Mouse (Mus musculus) spleen, adult 2 months (tissue): ENCODE data around the gene Hoxd8. TPM values are rescaled to one million over a fixed set of nuclear protein-coding genes. Genes with fewer than 3 reads are reported as not detected.

ENCODE experiments used
- DNase-seq, 2 experiments: peaks; one replicate each; pipeline versions ENCODE4 v3.0.0 to v3.0.0-alpha.2; 2012 to 2021; ENCODE audit warnings: low spot score in 2 of 2, low read depth in 1 of 2
- H3K27ac ChIP-seq: fragments of 200-500 bp; 2 replicates; pipeline ENCODE4 v1.5.1; 2012; ENCODE audit warnings: low read length, inconsistent platforms; ENCODE audit not compliant: insufficient read depth
- H3K27me3 ChIP-seq: fragments of 200-500 bp; 2 replicates; pipeline ENCODE4 v1.6.1; 2012; ENCODE audit warnings: mild to moderate bottlenecking, moderate library complexity, low read length, inconsistent platforms; ENCODE audit not compliant: control insufficient read depth, insufficient read depth
- H3K36me3 ChIP-seq: fragments of 200-500 bp; 2 replicates; pipeline ENCODE4 v1.6.1; 2012; ENCODE audit warnings: mild to moderate bottlenecking, low read length, inconsistent platforms; ENCODE audit not compliant: control insufficient read depth, insufficient read depth
- H3K4me1 ChIP-seq: fragments of 200-500 bp; 2 replicates; pipeline ENCODE4 v1.6.1; 2011; ENCODE audit warnings: inconsistent platforms; ENCODE audit not compliant: control insufficient read depth, insufficient read depth, insufficient read length
- H3K4me3 ChIP-seq: fragments of 200-500 bp; 2 replicates; pipeline ENCODE4 v1.5.1; 2011; ENCODE audit warnings: mild to moderate bottlenecking, inconsistent platforms; ENCODE audit not compliant: insufficient read depth, insufficient read length; ENCODE audit errors: extremely low read depth
- CTCF ChIP-seq: fragments of 200-500 bp; IDR thresholded peaks from 2 replicates; pipeline ENCODE4 v1.5.1; 2011; ENCODE audit warnings: mild to moderate bottlenecking, inconsistent platforms; ENCODE audit not compliant: insufficient read depth, insufficient read length, insufficient replicate concordance; ENCODE audit errors: extremely low read depth
- POLR2A ChIP-seq: fragments of 200-500 bp; IDR thresholded peaks from 2 replicates; pipeline ENCODE4 v1.6.1; 2011; ENCODE audit warnings: low read depth, low read length, inconsistent platforms
- WGBS: fragments of 180-500 bp; shearing (Covaris S2); methylation state at CpG from one replicate; pipeline ENCODE4 v1.1.7; 2018; 5-methylcytosine and 5-hydroxymethylcytosine counted together
- polyA plus RNA-seq: library from polyadenylated mRNA; depleted of rRNA; stranded (reverse); fragments of >200 nt; gene quantifications from 2 replicates; pipeline ENCODE4 v1.2.3, GENCODE M21; 2012

Hoxd8 gene
- polyA plus RNA-seq, 1 experiment, result 0.32 TPM

DNA sequence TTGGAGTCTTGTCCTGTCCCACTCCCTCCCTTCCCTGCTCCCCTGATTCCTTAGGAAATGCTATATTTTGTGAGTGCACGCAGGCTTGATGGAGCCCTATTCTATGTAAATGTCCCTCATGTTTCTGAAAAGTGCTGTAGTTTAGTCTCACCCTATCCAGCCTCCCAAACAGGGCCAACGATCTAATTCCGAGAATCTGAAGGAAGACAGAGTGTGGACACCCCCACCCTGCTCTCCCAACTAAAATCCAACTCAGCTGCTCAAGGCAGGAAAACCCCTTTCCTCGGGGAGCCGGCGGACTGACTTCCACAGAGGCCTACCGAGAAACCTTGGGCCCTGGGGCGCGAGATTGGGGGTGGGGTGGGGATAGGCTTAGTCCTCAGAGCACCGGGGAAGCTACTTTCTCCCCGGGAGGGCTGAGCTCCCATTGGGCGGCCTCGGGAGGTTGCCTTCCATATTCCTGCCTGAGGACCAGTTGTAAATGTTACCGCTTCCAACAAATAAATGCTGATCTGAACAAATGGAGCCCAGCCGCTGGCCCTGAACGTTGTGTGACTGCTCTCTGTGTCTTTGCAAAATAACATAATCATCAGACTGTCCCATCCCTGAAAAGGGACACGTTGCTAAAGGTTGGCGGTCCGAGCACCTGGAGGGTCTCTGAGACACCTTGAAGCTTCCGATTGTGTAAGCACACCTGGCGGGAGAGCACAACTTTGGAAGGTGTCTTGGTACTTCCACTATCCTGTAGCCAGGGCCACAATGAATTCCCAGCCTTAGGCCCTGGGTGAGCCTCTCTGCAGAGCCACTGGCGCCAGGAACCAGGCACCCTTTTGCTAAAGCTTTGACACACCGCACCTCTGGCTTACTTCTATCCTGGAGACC is 4.5 kb upstream of the Hoxd8 start:
- Histone ChIP-seq H3K36me3 (no peaks in the 10 kb centered on the region), H3K4me3 (no peak overlapping the region), H3K27ac (no peak overlapping the region), H3K27me3 (peaks cover 52% of the 10 kb centered on the region), H3K4me1 (peaks cover 9% of the 10 kb centered on the region; the same call in 1 of the 2 replicates)
- DNase-seq, result no peak
- TF ChIP-seq CTCF, result no peak
- TF ChIP-seq POLR2A, result no peak
- WGBS, result 29% methylated on average over 23 of the region's 23 CpGs

- Histone ChIP-seq H3K4me3 (no peak overlapping the region), H3K27me3 (peaks cover 55% of the 10 kb centered on the region), H3K4me1 (peaks cover 9% of the 10 kb centered on the region; the same call in 1 of the 2 replicates), H3K36me3 (no peaks in the 10 kb centered on the region), H3K27ac (no peak overlapping the region)
- no peak for DNase-seq
- 28% methylated on average over 22 of the region's 22 CpGs for WGBS
- TF ChIP-seq CTCF (no peak), POLR2A (no peak)
Observed at GRCm38 (mm10) chr2:74700546-74701112, 3.8 kb upstream of the Hoxd8 start.

DNA sequence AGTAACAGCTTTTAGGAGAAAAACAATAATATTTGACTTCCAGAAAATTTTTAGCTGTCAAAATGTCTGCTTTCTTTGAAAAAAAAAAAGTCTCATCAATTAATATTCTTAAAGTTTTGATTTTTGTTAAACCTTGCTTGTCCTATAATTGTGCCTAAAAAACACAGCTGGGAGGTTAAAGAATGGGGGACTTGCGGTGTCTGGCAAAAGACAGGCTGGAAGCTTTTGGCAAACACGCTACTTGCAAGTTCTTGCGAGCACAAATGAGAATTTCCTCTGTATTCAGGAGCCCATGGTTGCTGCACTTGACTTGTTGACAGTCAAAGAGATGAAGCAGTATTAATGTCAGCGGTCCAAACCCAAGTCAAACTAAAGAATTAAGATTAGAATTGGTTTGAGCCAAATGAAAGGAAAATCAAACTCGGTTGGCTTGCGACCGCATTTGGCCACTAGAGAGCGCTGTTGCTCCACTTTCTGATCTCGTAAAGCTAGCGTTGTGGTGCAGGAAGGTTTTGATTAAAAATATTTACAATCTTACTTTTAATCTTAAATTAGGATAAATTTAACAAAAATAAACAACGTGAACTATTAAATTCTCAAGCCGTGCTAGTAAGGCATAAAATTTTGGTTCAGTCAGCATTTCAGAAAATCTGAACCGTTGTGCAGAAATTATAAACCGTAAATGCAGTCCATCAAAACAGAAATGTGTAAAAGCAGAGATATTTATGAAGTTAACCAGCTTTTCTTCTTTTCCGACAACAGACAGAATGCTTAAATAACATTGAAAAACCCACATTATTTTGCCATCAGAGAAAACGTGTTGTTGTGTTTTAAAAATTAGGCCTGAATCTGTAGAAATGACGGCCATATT is 2.2 kb upstream of the Hoxd8 start:
- WGBS, result 21% methylated on average over 17 of the region's 17 CpGs
- Histone ChIP-seq H3K4me1 (peaks cover 11% of the 10 kb centered on the region; the same call in 1 of the 2 replicates), H3K27me3 (peaks cover 49% of the 10 kb centered on the region), H3K4me3 (no peak overlapping the region), H3K36me3 (no peaks in the 10 kb centered on the region), H3K27ac (no peak overlapping the region)
- TF ChIP-seq POLR2A (no peak), CTCF (peak; percentile 81; the same call in 1 of the 2 replicates)
- peak; percentile 11 to 44 for DNase-seq

DNA sequence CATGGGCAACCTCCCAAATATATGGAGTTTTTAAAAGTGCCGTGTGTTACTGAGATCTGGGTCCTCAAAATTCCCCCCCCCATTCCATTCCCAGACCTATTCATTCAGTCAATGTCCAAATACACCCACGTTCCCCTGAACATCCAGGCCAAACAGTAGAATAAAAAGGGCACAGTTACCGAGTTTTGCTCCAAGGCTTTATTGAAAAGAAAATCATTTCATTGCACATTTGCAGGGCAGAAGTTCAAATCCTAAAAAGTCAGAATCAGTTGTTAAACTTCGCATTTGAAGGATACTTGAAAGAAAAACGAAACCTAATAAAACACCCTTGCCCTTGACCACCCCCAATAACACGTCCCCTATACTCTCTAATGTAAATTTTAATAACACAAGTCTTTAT is 1.6 kb upstream of the Hoxd8 start:
- H3K27ac ChIP-seq, result no peak overlapping the region
- TF ChIP-seq POLR2A (no peak), CTCF (no peak)
- WGBS, result 51% methylated on average over 6 of the region's 6 CpGs
- H3K36me3 ChIP-seq, result no peaks in the 10 kb centered on the region
- DNase-seq, result no peak
- H3K4me3 ChIP-seq, result no peak overlapping the region
- peaks cover 44% of the 10 kb centered on the region for H3K27me3 ChIP-seq
- H3K4me1 ChIP-seq, result peaks cover 10% of the 10 kb centered on the region; the same call in 1 of the 2 replicates

- 28% methylated on average over 10 of the region's 10 CpGs for WGBS
- TF ChIP-seq POLR2A, result no peak
- TF ChIP-seq CTCF, result no peak
Observed at GRCm38 (mm10) chr2:74703317-74703716, 1.1 kb upstream of the Hoxd8 start.

GRCm38 (mm10) chr2:74703720-74704392 is 559 bp upstream of the Hoxd8 start:
- TF ChIP-seq CTCF (no peak), POLR2A (no peak)
- Histone ChIP-seq H3K4me3 (no peak overlapping the region), H3K27ac (no peak overlapping the region), H3K4me1 (peaks cover 2% of the 10 kb centered on the region; the same call in 1 of the 2 replicates), H3K36me3 (no peaks in the 10 kb centered on the region), H3K27me3 (peaks cover 34% of the 10 kb centered on the region)
- no peak for DNase-seq
- 16% methylated on average over 26 of the region's 26 CpGs for WGBS

More at GRCm38 (mm10) chr2:74703317-74703716, 1.1 kb upstream of the Hoxd8 start:
- Histone ChIP-seq H3K27ac (no peak overlapping the region), H3K4me3 (no peak overlapping the region), H3K27me3 (peaks cover 39% of the 10 kb centered on the region), H3K4me1 (peaks cover 5% of the 10 kb centered on the region; the same call in 1 of the 2 replicates), H3K36me3 (no peaks in the 10 kb centered on the region)
- DNase-seq, result no peak
